Comparison of ENCODE assay signal across 8 mouse cellular contexts in genomic region chr4:128617363-128618120, GRCm38 (mm10). TPM values are rescaled to one million over a fixed set of nuclear protein-coding genes. Genes with fewer than 3 reads are reported as not detected.
DNase-seq lines count a peak whose midpoint lies in the region; ATAC-seq and TF ChIP-seq lines count a peak whose summit lies in the region.
"Had no signal": no experiment of that assay in that cellular context is flagged by ENCODE, and none has a peak within 500 bp of the region (broad histone marks: within the 10 kb centered on the region; RNA-seq: fewer than 3 reads in every experiment).

No protein-coding gene starts in this region.

- no peaks in the 10 kb centered on the region; the same call in 1 of the 2 replicates for H3K4me1 ChIP-seq in lung, postnatal 0 days (ENCODE audit: insufficient read depth, low read depth, low read length)
- H3K4me1 ChIP-seq in bone marrow, adult 2 months (ENCODE audit: control insufficient read depth, insufficient read depth, low read length) = peaks cover 2% of the 10 kb centered on the region; the same call in 1 of the 2 replicates
- peaks cover 38% of the 10 kb centered on the region for H3K4me1 ChIP-seq in kidney, embryonic 16.5 days (ENCODE audit: insufficient read depth, low read length)
- H3K4me1 ChIP-seq in small intestine, adult 2 months (ENCODE audit: control insufficient read depth, insufficient read depth, insufficient read length, low read length) = peaks cover 15% of the 10 kb centered on the region

- H3K9ac ChIP-seq in lung, postnatal 0 days (replicated peaks; ENCODE audit: low read depth) = no peak overlapping the region
- peak overlapping the region; percentile 49 for H3K9ac ChIP-seq in kidney, embryonic 16.5 days (replicated peaks; ENCODE audit: low read length)
- H3K9ac ChIP-seq: limb, embryonic 15.5 days had no signal

- H3K27me3 ChIP-seq in lung, postnatal 0 days (replicated peaks; ENCODE audit: insufficient read depth, low read length) = no peaks in the 10 kb centered on the region
- H3K27me3 ChIP-seq in kidney, embryonic 16.5 days (ENCODE audit: insufficient read depth, low read length) = no peaks in the 10 kb centered on the region
- H3K27me3 ChIP-seq in small intestine, adult 2 months (ENCODE audit: control insufficient read depth, insufficient read depth, low read length) = no peaks in the 10 kb centered on the region

- H3K4me3 ChIP-seq in lung, postnatal 0 days (ENCODE audit: low read depth, low read length) = no peak overlapping the region
- peak overlapping the region; percentile 16 for H3K4me3 ChIP-seq in bone marrow, adult 2 months (replicated peaks; ENCODE audit: control insufficient read depth, low read depth, low read length)
- peak overlapping the region; percentile 7 for H3K4me3 ChIP-seq in kidney, embryonic 16.5 days (ENCODE audit: low read length)
- peak overlapping the region; percentile 47 for H3K4me3 ChIP-seq in small intestine, adult 2 months (ENCODE audit: low read depth, low read length)
- H3K4me3 ChIP-seq: limb, embryonic 15.5 days had no signal

- H3K4me2 ChIP-seq in lung, postnatal 0 days (replicated peaks; ENCODE audit: low read depth, low read length) = peak overlapping the region; percentile 0; the same call in 1 of the 2 replicates
- peak overlapping the region; percentile 39 for H3K4me2 ChIP-seq in kidney, embryonic 16.5 days (replicated peaks; ENCODE audit: low read depth, low read length)
- H3K4me2 ChIP-seq: limb, embryonic 15.5 days had no signal

- TF ChIP-seq EP300 in lung, postnatal 0 days (IDR thresholded peaks at IDR 0.05) = no peak

- 0 out of 2 replicates have a peak, but pooled peaks have one; percentile 38 for ATAC-seq in lung, postnatal 0 days
- peak; percentile 64 for ATAC-seq in kidney, embryonic 16.5 days (ENCODE audit: low FRiP score, low TSS enrichment)

- no peaks in the 10 kb centered on the region for H3K36me3 ChIP-seq in lung, postnatal 0 days (ENCODE audit: insufficient read depth, low read length)
- H3K36me3 ChIP-seq in kidney, embryonic 16.5 days (ENCODE audit: insufficient read depth, low read length) = no peaks in the 10 kb centered on the region
- H3K36me3 ChIP-seq in small intestine, adult 2 months (ENCODE audit: control insufficient read depth, insufficient read depth, low read length) = no peaks in the 10 kb centered on the region
- H3K36me3 ChIP-seq: limb, embryonic 15.5 days had no signal

- no peak overlapping the region for H3K27ac ChIP-seq in lung, postnatal 0 days (ENCODE audit: low read length)
- H3K27ac ChIP-seq in bone marrow, adult 2 months (ENCODE audit: control insufficient read depth, insufficient read depth, low read depth, low read length, poor library complexity) = no peak overlapping the region
- peak overlapping the region; percentile 71 for H3K27ac ChIP-seq in kidney, embryonic 16.5 days (ENCODE audit: low read length)
- peak overlapping the region; percentile 8; the same call in 1 of the 2 replicates for H3K27ac ChIP-seq in small intestine, adult 2 months (ENCODE audit: insufficient read depth, low read depth, low read length)
- H3K27ac ChIP-seq: limb, embryonic 15.5 days had no signal

- peak; percentile 47 for DNase-seq in lung, postnatal 0 days (ENCODE audit: low spot score)
- DNase-seq in lung, postnatal 36 days = no peak
- DNase-seq in left cerebral cortex, adult 9 months (ENCODE audit: low spot score in 2 of 2) = no peak
- no peak for DNase-seq in cerebellum, adult 9-11 months

- no peak for TF ChIP-seq POLR2A in bone marrow, adult 2 months (IDR thresholded peaks at IDR 0.05; ENCODE audit: borderline replicate concordance, control insufficient read depth, low read depth, low read length)
- no peak for TF ChIP-seq POLR2A in small intestine, adult 2 months (IDR thresholded peaks at IDR 0.05; ENCODE audit: low read depth, low read length)

- 51% methylated on average over 17 of the region's 17 CpGs for WGBS in lung, postnatal 0 days
- WGBS in bone marrow, adult 2 months = 6% methylated on average over 17 of the region's 17 CpGs
- WGBS in kidney, embryonic 16.5 days = 37% methylated on average over 17 of the region's 17 CpGs
- WGBS in small intestine, adult 2 months = 64% methylated on average over 17 of the region's 17 CpGs

- H3K9me3 ChIP-seq in lung, postnatal 0 days (ENCODE audit: low read length) = no peaks in the 10 kb centered on the region
- H3K9me3 ChIP-seq in kidney, embryonic 16.5 days (ENCODE audit: low read length) = no peaks in the 10 kb centered on the region
- H3K9me3 ChIP-seq: limb, embryonic 15.5 days had no signal

- no peak for TF ChIP-seq CTCF in lung, postnatal 0 days (IDR thresholded peaks at IDR 0.05)
- TF ChIP-seq CTCF in bone marrow, adult 2 months (IDR thresholded peaks at IDR 0.05; ENCODE audit: control insufficient read depth, insufficient read depth, low read length) = no peak
- TF ChIP-seq CTCF in small intestine, adult 2 months (IDR thresholded peaks at IDR 0.05; ENCODE audit: extremely low read depth, insufficient read length, insufficient replicate concordance, low read depth, low read length) = no peak

RNA-seq across cellular contexts. Expression of gene Tlr12, which starts 0.9 kb away (rescaled TPM):
- 2.2 and 3.0 TPM in 2 replicates for polyA plus RNA-seq in lung, postnatal 0 days (2015; fragmentation: Nextera tagmentation; extraction: Ambion mirVana)
- polyA plus RNA-seq in bone marrow, adult 2 months (2011; ENCODE audit: insufficient read depth, insufficient read length, low replicate concordance, missing spikeins) = 1.2 and 4.9 TPM in 2 replicates
- 3.5 and 4.3 TPM in 2 replicates for polyA plus RNA-seq in kidney, embryonic 16.5 days (2015; fragmentation: Nextera tagmentation; extraction: Ambion mirVana)
- polyA plus RNA-seq in small intestine, adult 2 months (2012; rRNA removed) = 3.5 and 6.1 TPM in 2 replicates

RNA-seq across cellular contexts. Expression of gene Zscan20, which starts 7.6 kb away (rescaled TPM):
- polyA plus RNA-seq in lung, postnatal 0 days (2015; fragmentation: Nextera tagmentation; extraction: Ambion mirVana) = 1.1 and 1.5 TPM in 2 replicates
- polyA plus RNA-seq in bone marrow, adult 2 months (2011; ENCODE audit: insufficient read depth, insufficient read length, low replicate concordance, missing spikeins) = 1.4 and 7.4 TPM in 2 replicates
- polyA plus RNA-seq in kidney, embryonic 16.5 days (2015; fragmentation: Nextera tagmentation; extraction: Ambion mirVana) = 4.8 and 6.6 TPM in 2 replicates
- polyA plus RNA-seq in small intestine, adult 2 months (2012; rRNA removed) = 0.69 and 1.6 TPM in 2 replicates

RNA-seq across cellular contexts. Expression of gene Phc2, which starts 37.0 kb away (rescaled TPM):
- 53.6 and 56.3 TPM in 2 replicates for polyA plus RNA-seq in lung, postnatal 0 days (2015; fragmentation: Nextera tagmentation; extraction: Ambion mirVana)
- polyA plus RNA-seq in bone marrow, adult 2 months (2011; ENCODE audit: insufficient read depth, insufficient read length, low replicate concordance, missing spikeins) = 22.4 and 36.8 TPM in 2 replicates
- polyA plus RNA-seq in kidney, embryonic 16.5 days (2015; fragmentation: Nextera tagmentation; extraction: Ambion mirVana) = 19.4 and 21.4 TPM in 2 replicates
- 42.0 and 83.8 TPM in 2 replicates for polyA plus RNA-seq in small intestine, adult 2 months (2012; rRNA removed)

Comparison
In these comparisons a context has a peak if more than half of its experiments do, and no peak if none do; other contexts are left out.
1. H3K27ac ChIP-seq: peak in kidney, embryonic 16.5 days (single experiment) and small intestine, adult 2 months (single experiment); none in lung, postnatal 0 days (single experiment) and bone marrow, adult 2 months (single experiment).